Mouse (Mus musculus) megakaryocyte-erythroid progenitor cell, adult 5-6 weeks (primary cell): Measurements from ENCODE around the gene Ppfia1. TPM values are rescaled to one million over a fixed set of nuclear protein-coding genes. Genes with fewer than 3 reads are reported as not detected.
A peak's percentile ranks its signal among the peaks of the same experiment; 100 is the strongest.

Experiments
- ATAC-seq: replicated peaks from 2 replicates; pipeline ENCODE4 v1.8.0; 2016; ENCODE audit warnings: mild to moderate bottlenecking, inconsistent platforms; ENCODE audit not compliant: severe bottlenecking, poor library complexity, low FRiP score, low TSS enrichment
- total RNA-seq, 2 experiments: library from RNA; stranded (forward) in 1 of 2; stranded (reverse) in 1 of 2; fragments of 200-1000, 215-1000 nt in 1 of 2; fragments of >200 nt in 1 of 2; fragmentation: Nextera tagmentation in 1 of 2; gene quantifications; 2 replicates each; pipeline ENCODE4 v1.2.3; 2014 to 2017

The Ppfia1 gene
- total RNA-seq, 2 experiments from 2014 or later = 98.4 to 106 TPM

DNA sequence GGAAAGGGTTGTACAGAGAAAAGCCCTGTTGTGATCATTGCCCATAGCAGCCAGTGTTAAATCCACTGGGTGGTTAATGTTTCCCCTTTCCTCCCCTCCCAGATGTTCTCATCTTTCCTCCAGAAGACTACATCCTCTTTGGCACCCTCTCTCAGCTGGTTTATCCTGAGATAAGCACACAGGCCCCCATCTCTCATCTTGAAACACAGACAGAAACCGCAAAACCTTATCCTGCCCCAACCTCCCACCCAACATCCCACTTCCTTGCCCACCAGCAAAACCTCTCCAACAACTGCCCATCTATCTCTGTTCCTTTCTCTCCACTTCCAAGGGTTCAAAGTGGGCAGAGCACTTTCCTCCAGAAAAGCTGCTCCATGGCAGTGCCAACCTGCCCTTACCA, 46.7 kb downstream of the Ppfia1 start:
- ATAC-seq = peak; percentile 59

DNA sequence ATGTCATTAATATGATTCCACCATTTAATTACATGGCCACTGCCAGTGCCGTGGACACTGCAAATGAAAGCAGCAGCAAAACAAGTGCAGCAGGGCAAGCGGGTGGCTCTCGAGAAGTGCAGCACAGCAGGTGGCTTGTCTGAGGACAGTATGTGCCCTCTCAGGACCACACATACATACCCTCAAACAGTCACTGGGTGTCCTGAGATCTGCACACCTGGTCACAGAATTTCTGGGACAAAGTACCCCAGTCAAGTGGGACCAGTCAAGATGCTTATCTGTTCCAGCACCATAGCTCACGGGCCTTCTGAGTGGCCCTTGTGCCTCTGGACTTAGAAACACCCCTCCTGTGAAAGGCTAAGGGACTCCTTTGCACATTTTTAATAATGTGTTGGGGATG, 49.6 kb downstream of the Ppfia1 start:
- no peak for ATAC-seq

DNA sequence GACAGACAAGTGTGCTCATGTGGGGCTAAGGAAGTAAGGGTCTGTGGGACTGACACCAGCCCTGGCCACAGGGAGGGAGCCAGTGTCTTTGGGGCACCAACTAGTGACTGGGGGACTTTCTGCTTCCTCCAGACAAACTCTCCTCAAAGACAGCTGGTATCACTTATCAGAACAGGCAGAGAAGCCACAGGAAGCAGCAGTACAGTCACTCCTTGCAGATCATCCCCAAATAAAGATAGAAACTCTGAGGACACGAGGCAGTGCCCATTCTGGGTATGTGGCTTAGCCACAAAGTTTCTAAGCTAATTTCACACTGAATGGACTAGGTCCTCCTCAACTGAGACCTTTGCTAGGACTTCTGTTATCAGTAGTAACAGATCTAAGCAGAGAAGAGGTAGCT, 60.6 kb downstream of the Ppfia1 start:
- ATAC-seq = peak; percentile 86

DNA sequence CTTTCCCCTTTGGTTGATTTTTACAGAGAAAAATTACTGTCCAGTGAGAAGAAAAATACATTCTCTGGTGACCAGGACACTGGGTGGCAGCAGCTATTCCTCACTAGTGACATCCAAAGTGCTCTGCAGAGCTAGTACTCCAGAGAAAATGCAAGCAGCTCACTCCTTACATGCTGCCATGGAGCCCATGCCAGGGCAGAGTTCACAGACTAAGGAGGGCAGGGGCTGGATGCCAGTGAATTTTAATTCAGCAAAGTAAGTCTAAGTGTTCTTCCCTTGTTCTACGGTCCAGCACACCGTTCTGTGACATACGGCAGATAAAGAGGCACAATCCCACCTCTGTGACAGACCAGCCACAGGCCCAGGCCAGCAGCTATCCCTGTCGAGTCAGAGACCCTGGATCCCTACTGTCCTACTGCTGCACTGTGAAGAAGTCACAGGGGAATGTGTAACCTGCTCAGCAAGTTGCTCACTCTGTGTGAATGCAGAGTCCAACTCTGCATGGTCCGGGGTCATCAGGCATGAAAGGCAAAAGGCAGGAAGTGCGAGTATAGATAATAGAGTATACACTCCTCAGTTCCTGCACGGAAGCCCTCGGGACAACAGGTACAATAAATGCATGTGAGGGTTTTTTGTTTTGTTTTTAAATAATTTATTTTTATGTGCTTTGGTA, 63.2 kb downstream of the Ppfia1 start:
- no peak for ATAC-seq

DNA sequence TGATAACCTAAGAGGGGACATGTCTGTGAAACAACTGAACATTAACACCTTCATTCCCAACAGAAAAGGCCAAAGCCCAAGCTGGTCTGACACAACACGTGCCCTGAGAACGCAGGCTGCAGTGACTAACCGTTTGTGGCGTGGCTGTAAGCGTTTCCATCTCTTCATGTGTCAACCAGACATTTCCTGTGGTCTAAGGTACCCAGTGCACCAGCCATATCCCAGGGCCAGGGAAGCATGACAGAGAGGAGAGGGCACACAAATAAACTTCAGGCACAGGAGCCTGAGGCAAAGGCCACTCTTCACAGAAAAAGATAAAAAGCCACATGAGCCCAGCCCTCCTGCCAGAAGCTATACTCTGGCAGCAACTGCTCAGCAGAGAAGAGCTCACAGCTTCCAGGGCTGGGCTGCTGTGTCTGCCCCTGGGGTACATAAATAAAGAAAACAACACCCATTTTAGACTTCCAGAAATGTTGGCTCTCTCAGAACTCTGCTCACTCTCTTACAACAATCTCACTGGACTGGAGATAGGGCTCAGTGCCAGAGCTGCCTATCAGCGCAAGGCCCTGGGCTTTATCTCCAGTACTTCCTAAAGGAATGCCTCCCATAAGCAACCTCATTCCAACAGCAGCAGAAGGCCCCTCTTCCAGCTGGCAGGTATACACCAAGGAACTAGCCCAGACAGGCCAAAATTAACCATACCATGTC, 64.3 kb downstream of the Ppfia1 start:
- ATAC-seq = peak; percentile 42

DNA sequence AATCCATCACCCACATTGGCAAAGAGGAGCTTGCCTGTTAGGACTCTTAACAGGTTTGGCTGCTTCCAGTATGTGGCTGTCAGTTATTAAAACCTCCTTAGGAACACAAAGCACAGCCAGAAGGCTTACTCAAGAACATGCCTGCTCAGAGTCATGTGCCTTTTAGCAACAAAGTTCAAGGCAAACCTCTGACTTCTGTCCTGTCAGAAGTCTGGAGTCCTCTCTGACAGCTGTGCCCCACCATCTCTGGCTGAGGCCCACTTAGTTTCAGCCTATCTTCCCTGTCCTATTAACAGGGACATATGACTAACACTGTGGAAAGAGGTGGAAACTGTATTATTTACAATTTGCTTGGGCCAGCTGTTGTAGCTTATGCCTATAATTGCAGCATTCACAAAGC, 73.2 kb downstream of the Ppfia1 start:
- no peak for ATAC-seq

DNA sequence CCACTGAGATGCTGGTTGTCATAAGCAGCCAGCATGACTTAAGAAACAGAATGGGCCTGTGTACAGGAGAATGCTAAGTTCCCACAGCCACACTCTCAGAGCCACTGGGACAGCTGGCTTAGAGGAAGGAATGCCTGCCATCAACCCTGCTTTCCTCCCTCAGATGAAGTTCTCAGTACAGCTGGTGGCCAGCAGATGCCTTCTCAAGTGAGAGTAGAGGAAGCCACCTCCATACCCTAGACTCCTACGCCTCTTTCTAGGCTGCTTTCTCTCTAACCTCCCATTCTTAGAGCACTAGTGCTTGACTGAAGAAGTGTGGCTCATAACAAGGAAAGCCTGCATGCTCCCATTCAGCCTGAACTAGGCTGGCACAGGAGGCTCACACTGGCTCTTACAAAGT, 74.0 kb downstream of the Ppfia1 start:
- no peak for ATAC-seq

DNA sequence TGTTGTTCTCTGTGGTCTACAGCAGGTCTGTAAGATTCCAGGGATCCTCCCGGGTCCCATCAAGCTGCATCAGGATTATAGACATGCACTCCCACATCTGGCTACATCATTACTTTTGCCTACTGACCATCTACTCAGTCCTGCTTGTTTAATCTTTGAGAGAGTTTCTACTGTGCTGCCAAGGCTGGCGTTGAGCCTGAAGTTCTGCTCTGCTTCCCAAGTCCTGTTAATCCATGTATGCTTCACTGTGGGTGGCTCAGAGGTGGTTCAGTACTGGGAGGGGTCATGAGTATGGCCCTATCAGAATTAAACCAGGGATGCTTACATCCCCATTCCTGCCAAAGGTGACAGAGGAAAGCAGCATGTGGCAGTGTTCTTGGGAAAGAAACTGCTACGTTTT, 77.8 kb downstream of the Ppfia1 start:
- ATAC-seq = no peak

DNA sequence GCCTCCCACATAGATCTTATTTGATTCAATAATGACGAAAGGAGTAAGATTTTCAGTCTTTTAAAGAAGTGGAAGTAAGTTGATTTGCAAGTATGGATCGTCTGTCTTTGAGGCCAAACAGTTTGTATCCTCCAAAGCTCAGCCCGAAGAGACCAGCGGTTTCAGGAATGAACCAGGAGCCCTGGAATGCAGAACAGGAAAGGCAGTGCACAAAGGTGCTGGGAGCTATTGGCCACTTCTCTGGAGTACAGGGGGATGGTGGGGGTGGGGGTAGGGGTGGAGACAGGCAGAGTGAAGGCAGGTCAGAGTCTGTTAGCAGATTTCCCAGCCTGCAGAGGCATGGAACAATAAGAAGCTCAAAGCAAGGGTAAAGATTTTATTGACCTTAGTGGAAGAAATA, 80.0 kb downstream of the Ppfia1 start:
- no peak for ATAC-seq

DNA sequence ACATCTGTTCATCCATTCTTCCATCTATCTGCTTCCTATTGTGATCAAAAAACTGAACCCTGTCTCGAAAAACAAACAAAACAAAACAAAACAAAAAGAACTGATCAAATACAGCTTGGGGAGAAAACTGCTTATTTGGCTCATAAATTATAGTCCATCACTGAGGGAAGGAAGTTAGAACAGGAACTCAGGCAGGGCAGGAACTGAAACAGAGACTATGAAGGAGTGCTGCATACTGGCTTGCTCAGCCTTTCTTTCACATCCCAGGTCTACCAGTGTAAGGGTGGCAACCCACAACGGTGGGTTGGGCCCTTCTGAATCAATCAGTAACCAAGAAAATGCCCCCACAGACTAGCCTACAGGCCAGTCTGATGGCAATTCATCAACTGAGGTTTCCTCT, 82.4 kb downstream of the Ppfia1 start:
- ATAC-seq = no peak

DNA sequence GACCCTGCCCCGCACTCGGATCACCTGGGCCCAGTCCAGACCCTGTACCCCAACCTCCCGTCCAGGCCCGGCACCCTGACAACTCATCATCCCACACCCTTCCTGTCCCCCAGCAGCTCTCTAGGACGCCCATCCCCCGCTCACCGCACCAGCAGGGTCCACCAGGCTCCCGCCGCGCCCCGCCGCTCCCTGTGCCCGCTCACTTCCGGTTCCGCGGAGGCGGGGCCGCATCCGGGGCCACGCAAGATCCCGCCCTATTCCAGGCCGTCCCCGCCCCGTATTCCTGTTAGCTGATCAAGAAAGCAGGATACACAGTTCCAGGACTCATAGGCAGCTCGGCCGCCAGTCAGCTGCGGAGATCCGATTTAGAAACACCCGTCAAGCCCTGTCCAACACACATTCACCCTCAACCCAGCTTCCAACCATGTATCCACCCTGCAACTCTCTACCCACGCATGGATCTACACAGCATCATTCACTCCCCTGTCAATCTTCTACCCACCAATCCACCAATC, 82.9 kb downstream of the Ppfia1 start, which contains the start of gene Cttn:
Cttn (minus strand) TSS at position 465 of the 515 bp plus-strand sequence.
- ATAC-seq = peak; percentile 89

DNA sequence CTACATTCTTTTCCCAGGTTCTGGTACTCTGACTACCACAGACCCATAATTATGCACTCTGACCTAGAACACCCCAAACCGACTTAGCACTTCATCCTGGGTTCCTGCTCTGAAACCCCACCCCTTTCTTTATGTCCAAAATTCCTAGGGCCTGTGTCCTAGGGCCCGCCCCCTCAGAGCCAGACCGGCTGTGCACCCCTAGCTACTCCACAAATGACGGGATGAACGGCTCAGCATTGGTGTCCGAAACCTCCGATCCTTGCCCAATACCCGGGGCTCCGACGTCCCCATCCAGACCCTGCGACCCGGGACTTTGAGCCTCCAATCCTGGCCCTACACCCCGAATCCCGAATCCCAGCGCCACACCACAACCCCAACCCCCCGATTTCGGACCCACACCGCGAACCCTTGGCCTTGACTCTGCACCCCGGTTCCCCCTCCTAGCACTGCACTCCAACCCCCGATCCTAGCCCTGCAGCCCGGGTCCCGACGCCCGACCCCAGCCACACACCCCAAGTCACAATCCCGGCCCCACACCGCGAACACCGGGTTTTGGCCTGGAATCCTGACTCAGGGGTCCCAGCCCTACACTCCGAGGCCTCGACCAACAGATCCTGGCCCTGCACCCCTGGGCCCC, 83.5 kb downstream of the Ppfia1 start:
- 0 out of 2 replicates have a peak, but pooled peaks have one; percentile 6 for ATAC-seq

DNA sequence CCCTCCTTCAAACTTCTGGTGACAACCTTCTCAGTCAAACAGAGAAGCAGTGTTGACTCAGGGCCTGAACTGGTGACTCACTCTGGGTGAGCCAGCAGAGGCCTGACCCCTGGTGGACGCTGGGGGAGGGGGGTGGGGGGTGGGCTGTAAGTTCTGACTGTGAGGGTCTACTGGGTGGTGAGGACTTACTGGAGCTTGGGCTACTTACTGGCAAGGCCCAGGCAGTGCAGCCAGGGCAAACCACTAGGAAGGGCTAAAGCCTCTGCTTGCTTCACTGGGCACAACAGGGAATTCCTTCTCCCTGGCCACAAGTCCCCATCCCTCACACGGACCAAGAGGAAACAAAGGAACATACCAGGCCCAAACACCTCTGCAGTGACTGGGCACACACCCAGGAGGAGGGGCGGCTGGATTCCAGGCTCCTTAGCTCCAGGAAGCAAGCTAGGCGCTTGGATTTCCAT, 84.3 kb downstream of the Ppfia1 start:
- no peak for ATAC-seq

DNA sequence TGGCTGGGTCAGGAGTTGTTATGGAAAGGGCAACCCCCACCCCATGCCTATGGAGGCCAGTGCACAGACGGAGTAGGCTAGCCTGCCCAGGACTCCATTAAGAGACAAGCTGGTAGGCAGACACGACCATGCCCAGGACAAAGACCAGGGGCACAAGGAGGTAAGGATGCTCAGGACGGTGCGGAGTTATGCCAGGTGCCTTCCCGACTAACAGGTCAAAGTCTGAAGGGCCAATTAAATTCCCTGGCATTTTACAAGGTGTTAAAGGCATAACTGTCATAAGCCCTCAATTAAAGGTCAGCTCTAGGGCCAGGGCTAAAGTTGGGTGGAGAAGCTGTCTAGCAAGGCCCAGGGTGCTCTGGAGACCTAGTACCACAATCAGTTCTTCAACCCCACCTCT, 84.8 kb downstream of the Ppfia1 start:
- no peak for ATAC-seq

DNA sequence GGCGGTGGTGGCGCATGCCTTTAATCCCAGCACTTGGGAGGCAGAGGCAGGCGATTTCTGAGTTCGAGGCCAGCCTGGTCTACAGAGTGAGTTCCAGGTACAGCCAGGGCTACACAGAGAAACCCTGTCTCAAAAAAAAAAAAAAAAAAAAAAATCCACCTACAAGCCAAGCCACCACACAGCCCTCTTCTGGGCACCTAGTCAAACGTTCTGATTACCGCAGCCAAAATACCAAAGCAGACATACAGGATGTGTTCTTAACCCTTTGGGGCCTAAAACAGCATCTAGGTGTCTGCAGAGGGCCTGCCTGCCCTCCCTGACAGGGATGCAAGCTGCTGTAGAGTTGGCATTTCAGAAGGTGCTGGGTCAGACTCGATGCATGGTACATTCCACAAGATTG, 91.0 kb downstream of the Ppfia1 start:
- no peak for ATAC-seq

DNA sequence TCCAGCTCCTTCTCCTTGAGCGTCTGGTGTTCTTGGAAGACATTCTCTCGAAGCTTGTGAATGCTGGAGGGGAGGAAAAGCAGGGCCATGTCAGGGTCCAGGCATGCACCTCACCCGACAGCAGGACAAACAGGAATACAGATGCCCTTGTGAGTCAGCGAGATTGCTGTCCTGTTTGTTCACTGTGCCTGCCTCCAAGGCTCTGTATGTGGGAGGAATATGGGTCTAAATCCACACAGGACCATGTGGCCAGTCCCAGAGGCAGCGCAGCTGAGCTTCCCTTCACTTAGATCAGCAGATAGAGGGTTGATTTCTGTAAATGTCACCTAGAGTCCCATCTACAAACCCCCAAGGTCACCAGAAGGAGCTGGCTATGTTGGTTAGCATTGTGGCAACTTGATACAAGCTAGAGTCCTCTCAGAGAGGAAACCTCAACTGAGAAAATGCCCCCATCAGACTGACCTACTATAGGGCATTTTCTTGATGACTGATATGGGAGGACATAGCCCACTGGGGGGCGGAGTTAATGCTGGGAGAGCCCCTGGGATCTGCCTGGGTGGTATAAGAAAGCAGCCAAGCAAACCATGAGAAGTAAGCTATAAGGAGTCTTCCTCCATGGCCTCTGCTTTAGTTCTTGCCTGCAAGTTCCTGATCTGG, 92.2 kb downstream of the Ppfia1 start:
- ATAC-seq = no peak

DNA sequence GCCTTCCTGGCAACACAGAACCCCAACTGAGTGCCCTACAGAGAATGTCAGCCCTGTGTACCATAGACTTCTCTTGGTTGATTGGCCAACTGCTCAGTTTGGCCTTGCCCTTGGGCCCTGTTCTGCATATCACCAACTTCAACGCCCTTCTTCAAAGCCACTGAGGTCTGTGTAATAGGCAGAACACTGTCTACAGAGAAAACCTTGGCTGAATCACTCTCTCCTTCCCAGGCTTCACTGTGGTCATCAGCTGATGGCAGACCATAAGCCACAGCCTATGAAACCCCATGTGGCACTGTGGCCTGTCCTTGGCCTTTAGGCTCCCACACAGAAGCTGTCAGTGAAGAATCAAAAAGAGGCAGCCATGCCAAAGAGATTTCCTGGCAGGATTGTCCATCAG, 94.6 kb downstream of the Ppfia1 start:
- ATAC-seq = no peak

DNA sequence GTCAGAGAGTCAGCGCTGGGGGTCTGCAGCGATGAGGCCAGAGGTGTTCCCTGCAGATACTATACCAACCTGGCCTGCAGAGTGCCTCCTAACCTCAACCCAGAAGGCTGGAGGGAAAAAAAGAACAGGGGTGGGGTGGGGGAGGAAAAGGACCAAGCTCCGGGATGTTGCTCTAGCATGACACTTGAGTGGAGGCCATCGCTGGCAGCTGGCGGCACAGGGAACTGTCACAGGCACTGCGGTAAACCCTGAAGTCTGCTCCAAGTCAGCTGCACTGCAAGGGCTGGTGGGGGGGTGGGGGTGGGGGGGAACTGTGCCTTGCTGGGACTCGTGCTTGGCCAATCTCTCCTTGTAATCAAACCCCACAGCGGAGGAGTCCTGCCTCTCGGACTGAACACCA, 102.9 kb downstream of the Ppfia1 start:
- ATAC-seq = no peak

DNA sequence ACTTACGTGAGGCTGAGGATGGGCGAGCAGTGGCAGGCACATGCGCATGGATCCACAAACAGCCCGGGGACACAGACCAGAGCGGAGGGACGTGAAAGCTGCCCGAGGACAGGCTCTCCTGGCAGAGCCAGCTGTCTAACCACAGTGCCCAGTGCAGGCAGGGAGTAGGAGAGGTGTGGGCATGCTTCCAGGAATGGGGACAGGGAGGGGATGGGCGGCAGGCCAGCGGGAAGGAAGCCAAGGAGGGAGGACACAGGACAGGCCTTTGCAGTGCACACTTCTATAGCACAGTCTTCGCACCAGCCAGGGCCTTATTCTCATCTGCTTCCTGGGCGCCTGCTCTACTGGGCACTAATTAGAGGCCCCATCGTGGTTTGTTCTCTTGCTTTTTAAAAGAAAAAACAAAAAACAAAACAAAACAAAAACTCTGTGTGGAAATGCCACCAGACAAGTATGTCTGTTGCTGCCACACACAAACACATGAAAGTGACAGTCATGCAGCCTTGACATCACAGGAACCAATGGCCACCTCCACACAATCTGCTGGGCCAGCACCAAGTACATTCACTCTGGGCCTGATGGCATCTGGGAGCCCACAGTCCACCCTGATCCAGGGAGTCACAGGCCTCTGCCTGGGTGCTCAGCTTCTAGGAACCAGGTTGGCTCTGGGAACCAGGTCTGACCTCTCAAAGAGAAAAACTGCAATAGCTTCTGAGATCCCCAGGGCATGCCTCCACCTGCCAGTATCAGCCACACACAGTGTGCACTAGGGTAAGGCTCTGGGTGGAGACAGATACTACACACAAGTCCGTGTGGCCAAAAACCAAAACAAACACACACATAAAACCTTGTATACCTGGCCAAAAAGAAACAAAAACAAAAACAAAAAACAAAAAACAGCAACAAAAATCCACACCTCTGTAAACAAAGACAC, 103.6 kb downstream of the Ppfia1 start:
- ATAC-seq = peak; percentile 22; the same call in 1 of the 2 replicates
